Comparison of ENCODE assay signal across 8 mouse cellular contexts in the genomic region with DNA sequence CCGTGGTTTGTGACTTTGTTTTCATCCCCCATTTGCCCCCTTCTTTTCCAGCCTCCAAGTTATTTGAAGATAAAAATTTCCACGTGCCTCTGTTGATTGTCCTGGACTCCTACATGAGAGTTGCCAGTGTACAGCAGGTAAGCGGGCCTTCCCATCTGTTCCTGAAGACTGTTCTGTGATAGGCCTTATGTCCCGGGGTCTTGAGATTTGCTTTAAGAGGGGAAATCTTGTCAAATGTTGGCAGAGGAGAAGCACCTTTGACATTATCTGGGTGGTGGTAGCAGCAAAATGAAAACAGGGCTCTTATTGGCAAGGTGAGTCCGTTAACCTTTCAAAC. TPM values are rescaled to one million over a fixed set of nuclear protein-coding genes. Genes with fewer than 3 reads are reported as not detected.
DNase-seq lines count a peak whose midpoint lies in the region; ATAC-seq lines count a peak whose summit lies in the region.

No protein-coding gene starts in this region.

- ATAC-seq in cerebellum, adult (ENCODE audit: insufficient number of reproducible peaks, low FRiP score, low TSS enrichment), result peak; percentile 27; the same call in 1 of the 2 replicates
- ATAC-seq in lung, embryonic 16.5 days (ENCODE audit: low read depth), result 0 out of 2 replicates have a peak, but pooled peaks have one; percentile 8
- 0 out of 2 replicates have a peak, but pooled peaks have one; percentile 18 for ATAC-seq in intestine, embryonic 16.5 days
- no peak for ATAC-seq in neural tube, embryonic 13.5 days (ENCODE audit: low read depth)

- no peaks in the 10 kb centered on the region for H3K27me3 ChIP-seq in lung, embryonic 16.5 days (ENCODE audit: control insufficient read depth, insufficient read depth, low read depth, low read length)
- no peaks in the 10 kb centered on the region for H3K27me3 ChIP-seq in intestine, embryonic 16.5 days (replicated peaks; ENCODE audit: control insufficient read depth, insufficient read depth, low read length)
- no peaks in the 10 kb centered on the region for H3K27me3 ChIP-seq in neural tube, embryonic 13.5 days

- H3K27ac ChIP-seq in lung, embryonic 16.5 days (ENCODE audit: low read length), result peak overlapping the region; percentile 94
- H3K27ac ChIP-seq in intestine, embryonic 16.5 days (ENCODE audit: low read length), result peak overlapping the region; percentile 62; the same call in 1 of the 2 replicates
- H3K27ac ChIP-seq in neural tube, embryonic 13.5 days (replicated peaks), result no peak overlapping the region

- WGBS in lung, embryonic 16.5 days, result 15% methylated on average over 5 of the region's 5 CpGs
- WGBS in intestine, embryonic 16.5 days, result 17% methylated on average over 5 of the region's 5 CpGs
- 41% methylated on average over 5 of the region's 5 CpGs for WGBS in neural tube, embryonic 13.5 days

- H3K4me1 ChIP-seq in lung, embryonic 16.5 days (replicated peaks; ENCODE audit: control insufficient read depth, insufficient read depth, low read length), result peaks cover 12% of the 10 kb centered on the region
- peaks cover 11% of the 10 kb centered on the region; the same call in 1 of the 2 replicates for H3K4me1 ChIP-seq in intestine, embryonic 16.5 days (ENCODE audit: control insufficient read depth, insufficient read depth, low read length)
- peaks cover 9% of the 10 kb centered on the region for H3K4me1 ChIP-seq in neural tube, embryonic 13.5 days (replicated peaks)

- no peaks in the 10 kb centered on the region for H3K9me3 ChIP-seq in lung, embryonic 16.5 days (ENCODE audit: control insufficient read depth, low read length)
- no peaks in the 10 kb centered on the region for H3K9me3 ChIP-seq in intestine, embryonic 16.5 days (ENCODE audit: control insufficient read depth, low read length)
- no peaks in the 10 kb centered on the region for H3K9me3 ChIP-seq in neural tube, embryonic 13.5 days

- H3K4me3 ChIP-seq in lung, embryonic 16.5 days (ENCODE audit: low read length), result peak overlapping the region; percentile 63
- H3K4me3 ChIP-seq in intestine, embryonic 16.5 days (ENCODE audit: low read length), result peak overlapping the region; percentile 65
- peak overlapping the region; percentile 49 for H3K4me3 ChIP-seq in neural tube, embryonic 13.5 days

- no peaks in the 10 kb centered on the region for H3K36me3 ChIP-seq in lung, embryonic 16.5 days (ENCODE audit: control insufficient read depth, insufficient read depth, low read length)
- no peaks in the 10 kb centered on the region for H3K36me3 ChIP-seq in intestine, embryonic 16.5 days (ENCODE audit: control insufficient read depth, insufficient read depth, low read length)
- no peaks in the 10 kb centered on the region for H3K36me3 ChIP-seq in neural tube, embryonic 13.5 days

- peak overlapping the region; percentile 73 for H3K9ac ChIP-seq in lung, embryonic 16.5 days (ENCODE audit: low read length)
- H3K9ac ChIP-seq in intestine, embryonic 16.5 days (ENCODE audit: low read depth, low read length), result peak overlapping the region; percentile 72
- H3K9ac ChIP-seq in neural tube, embryonic 13.5 days, result peak overlapping the region; percentile 72

- no peak for DNase-seq in cerebellum, adult 11 months
- DNase-seq in lung, postnatal 36 days, result no peak
- DNase-seq in frontal cortex, postnatal 14 days (ENCODE audit: low spot score in 2 of 2), result no peak
- no peak for DNase-seq in left cerebral cortex, adult 8-10 months (ENCODE audit: low spot score in 2 of 2)

- peak overlapping the region; percentile 76 for H3K4me2 ChIP-seq in lung, embryonic 16.5 days (ENCODE audit: low read depth, low read length)
- H3K4me2 ChIP-seq in intestine, embryonic 16.5 days (ENCODE audit: low read depth, low read length), result peak overlapping the region; percentile 69
- H3K4me2 ChIP-seq in neural tube, embryonic 13.5 days, result peak overlapping the region; percentile 71

RNA-seq across cellular contexts. Expression of gene Lrrk2, which starts 0.6 kb away (rescaled TPM):
- polyA plus RNA-seq in lung, embryonic 16.5 days (2015; fragmentation: Nextera tagmentation; extraction: Ambion mirVana), result 9.2 and 10.7 TPM in 2 replicates
- 1.7 and 1.9 TPM in 2 replicates for polyA plus RNA-seq in intestine, embryonic 16.5 days (2015; fragmentation: Nextera tagmentation; extraction: Ambion mirVana)
- 1.4 and 2.0 TPM in 2 replicates for polyA plus RNA-seq in neural tube, embryonic 13.5 days (2015; fragmentation: Nextera tagmentation; extraction: Ambion mirVana)
- total RNA-seq in left cerebral cortex, adult 8-10 months (2022), result 10 to 100 TPM; 41.1 to 74.7 (median 52.5) TPM
